Mouse (Mus musculus): ENCODE data around the gene Rhpn2. TPM values are rescaled to one million over a fixed set of nuclear protein-coding genes. Genes with fewer than 3 reads are reported as not detected.

Rhpn2 gene
- polyA plus RNA-seq, 1 experiment from 2014 or later = 29.2 TPM

DNA sequence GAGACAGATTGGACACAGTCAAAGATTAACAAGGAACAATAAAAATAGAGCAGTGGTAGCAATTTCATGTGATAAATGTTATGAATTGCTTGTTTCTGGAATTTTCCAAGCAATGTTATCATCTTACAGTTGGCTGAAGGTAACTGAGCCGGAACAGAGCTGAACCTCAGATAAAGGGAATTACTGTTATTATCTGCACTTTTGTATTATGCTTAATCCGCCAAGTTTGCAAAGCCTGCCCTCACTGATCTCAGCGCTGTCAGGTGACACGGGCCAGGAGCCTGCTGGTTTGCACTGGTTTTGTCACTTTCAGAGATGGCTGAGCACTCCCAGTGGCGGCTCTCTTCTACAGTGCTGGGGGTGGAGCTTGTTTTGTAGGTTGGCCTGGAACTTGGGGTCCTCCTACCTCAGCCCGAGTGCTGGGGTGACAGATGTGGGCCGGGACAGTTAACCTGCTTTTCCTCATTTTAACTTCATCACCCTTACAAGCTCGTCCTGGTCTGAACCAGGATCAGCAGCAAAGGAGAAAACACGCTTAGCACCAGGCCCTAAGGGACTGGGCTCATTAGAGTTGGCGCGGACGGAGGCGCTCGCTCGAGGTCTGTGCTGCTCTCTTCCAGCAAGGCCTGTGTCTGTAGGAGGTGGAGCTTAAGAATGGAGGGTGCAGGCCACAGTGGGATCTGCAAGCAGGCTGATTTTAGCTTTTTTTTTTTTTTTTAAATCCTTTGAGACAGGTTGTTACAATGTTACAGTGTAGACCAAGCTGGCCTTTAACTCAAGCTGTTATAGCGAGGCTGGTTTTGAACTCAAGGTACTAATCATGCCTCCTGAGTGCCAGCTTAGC, 39.4 kb downstream of the Rhpn2 start:
- 0 out of 2 replicates have a peak, but pooled peaks cover 3% of the 10 kb centered on the region for H3K36me3 ChIP-seq
- H3K4me2 ChIP-seq = no peak overlapping the region
- no peaks in the 10 kb centered on the region for H3K9me3 ChIP-seq
- no peak overlapping the region for H3K4me3 ChIP-seq (replicated peaks)
- H3K9ac ChIP-seq = no peak overlapping the region
- 51% methylated on average over 16 of the region's 16 CpGs for WGBS
- no peaks in the 10 kb centered on the region for H3K27me3 ChIP-seq (replicated peaks)
- peak overlapping the region; percentile 77 for H3K27ac ChIP-seq
- peaks cover 8% of the 10 kb centered on the region for H3K4me1 ChIP-seq
- ATAC-seq (ENCODE audit: insufficient read depth, low FRiP score, low read depth) = peak; percentile 78

- WGBS = 79% methylated on average over 7 of the region's 7 CpGs
- peak overlapping the region; percentile 77; the same call in 1 of the 2 replicates for H3K27ac ChIP-seq
- H3K4me1 ChIP-seq = peaks cover 8% of the 10 kb centered on the region
- no peak overlapping the region for H3K4me3 ChIP-seq (replicated peaks)
- H3K4me2 ChIP-seq = no peak overlapping the region
- H3K9me3 ChIP-seq = no peaks in the 10 kb centered on the region
- H3K27me3 ChIP-seq (replicated peaks) = no peaks in the 10 kb centered on the region
- ATAC-seq (ENCODE audit: insufficient read depth, low FRiP score, low read depth) = no peak
- H3K36me3 ChIP-seq = 0 out of 2 replicates have a peak, but pooled peaks cover 3% of the 10 kb centered on the region
- no peak overlapping the region for H3K9ac ChIP-seq
Observed at GRCm38 (mm10) chr7:35374265-35374664, 40.3 kb downstream of the Rhpn2 start.

- no peak overlapping the region for H3K4me2 ChIP-seq
- no peak for ATAC-seq (ENCODE audit: insufficient read depth, low FRiP score, low read depth)
- no peaks in the 10 kb centered on the region for H3K27me3 ChIP-seq (replicated peaks)
- H3K36me3 ChIP-seq = 0 out of 2 replicates have a peak, but pooled peaks cover 3% of the 10 kb centered on the region
- H3K9me3 ChIP-seq = no peaks in the 10 kb centered on the region
- H3K4me3 ChIP-seq (replicated peaks) = no peak overlapping the region
- peaks cover 8% of the 10 kb centered on the region; the same call in 1 of the 2 replicates for H3K4me1 ChIP-seq
- H3K27ac ChIP-seq = no peak overlapping the region
- H3K9ac ChIP-seq = no peak overlapping the region
- 71% methylated on average over 9 of the region's 9 CpGs for WGBS
Observed at GRCm38 (mm10) chr7:35376623-35377022, 42.7 kb downstream of the Rhpn2 start.

GRCm38 (mm10) chr7:35379492-35380119, 45.6 kb downstream of the Rhpn2 start:
- no peaks in the 10 kb centered on the region for H3K9me3 ChIP-seq
- 33% methylated on average over 16 of the region's 16 CpGs for WGBS
- no peak overlapping the region for H3K9ac ChIP-seq
- H3K27ac ChIP-seq = no peak overlapping the region
- no peaks in the 10 kb centered on the region for H3K27me3 ChIP-seq (replicated peaks)
- H3K4me1 ChIP-seq = no peaks in the 10 kb centered on the region
- no peak overlapping the region for H3K4me2 ChIP-seq
- ATAC-seq (ENCODE audit: insufficient read depth, low FRiP score, low read depth) = peak; percentile 32; the same call in 1 of the 2 replicates
- H3K4me3 ChIP-seq (replicated peaks) = no peak overlapping the region
- 0 out of 2 replicates have a peak, but pooled peaks cover 3% of the 10 kb centered on the region for H3K36me3 ChIP-seq

GRCm38 (mm10) chr7:35380351-35380750, 46.4 kb downstream of the Rhpn2 start:
- Histone ChIP-seq H3K4me2 (no peak overlapping the region), H3K27me3 (replicated peaks) (no peaks in the 10 kb centered on the region), H3K36me3 (0 out of 2 replicates have a peak, but pooled peaks cover 3% of the 10 kb centered on the region), H3K4me3 (replicated peaks) (no peak overlapping the region), H3K9ac (no peak overlapping the region), H3K9me3 (no peaks in the 10 kb centered on the region), H3K27ac (no peak overlapping the region), H3K4me1 (no peaks in the 10 kb centered on the region)
- ATAC-seq (ENCODE audit: insufficient read depth, low FRiP score, low read depth) = no peak
- WGBS = 87% methylated on average over 8 of the region's 8 CpGs

DNA sequence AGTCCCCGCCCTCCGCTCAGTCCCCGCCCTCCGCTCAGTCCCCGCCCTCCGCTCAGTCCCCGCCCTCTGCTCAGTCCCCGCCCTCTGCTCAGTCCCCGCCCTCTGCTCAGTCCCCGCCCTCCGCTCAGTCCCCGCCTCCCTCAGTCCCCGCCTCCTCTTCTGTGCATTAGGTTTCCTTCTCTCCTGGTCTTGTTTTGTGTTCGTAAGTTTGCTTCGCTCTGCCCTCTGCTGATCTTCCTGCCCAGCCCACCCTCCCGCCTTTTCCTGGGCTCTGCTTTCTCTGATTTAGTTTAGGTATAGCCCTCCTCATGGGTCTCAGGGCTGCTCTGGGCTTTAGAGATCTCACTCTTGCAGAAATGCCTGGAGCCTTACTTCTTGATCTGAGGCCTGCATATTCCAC, 47.9 kb downstream of the Rhpn2 start:
- no peak for ATAC-seq (ENCODE audit: insufficient read depth, low FRiP score, low read depth)
- H3K9ac ChIP-seq = no peak overlapping the region
- H3K27ac ChIP-seq = no peak overlapping the region
- no peaks in the 10 kb centered on the region for H3K27me3 ChIP-seq (replicated peaks)
- 51% methylated on average over 15 of the region's 16 CpGs for WGBS
- H3K4me1 ChIP-seq = no peaks in the 10 kb centered on the region
- no peaks in the 10 kb centered on the region for H3K9me3 ChIP-seq
- H3K4me3 ChIP-seq (replicated peaks) = no peak overlapping the region
- 0 out of 2 replicates have a peak, but pooled peaks cover 3% of the 10 kb centered on the region for H3K36me3 ChIP-seq
- H3K4me2 ChIP-seq = no peak overlapping the region

GRCm38 (mm10) chr7:35382706-35383353, 48.9 kb downstream of the Rhpn2 start:
- WGBS = 38% methylated on average over 2 of the region's 2 CpGs
- peak; percentile 73 for ATAC-seq (ENCODE audit: insufficient read depth, low FRiP score, low read depth)
- H3K9me3 ChIP-seq = no peaks in the 10 kb centered on the region
- no peak overlapping the region for H3K27ac ChIP-seq
- no peaks in the 10 kb centered on the region for H3K27me3 ChIP-seq (replicated peaks)
- no peaks in the 10 kb centered on the region for H3K4me1 ChIP-seq
- no peak overlapping the region for H3K4me3 ChIP-seq (replicated peaks)
- H3K36me3 ChIP-seq = no peaks in the 10 kb centered on the region
- H3K9ac ChIP-seq = no peak overlapping the region
- no peak overlapping the region for H3K4me2 ChIP-seq

GRCm38 (mm10) chr7:35386525-35386952, 52.6 kb downstream of the Rhpn2 start:
- 61% methylated on average over 6 of the region's 6 CpGs for WGBS
- Histone ChIP-seq H3K27ac (no peak overlapping the region), H3K9ac (no peak overlapping the region), H3K4me3 (replicated peaks) (no peak overlapping the region), H3K36me3 (no peaks in the 10 kb centered on the region), H3K4me2 (no peak overlapping the region), H3K4me1 (no peaks in the 10 kb centered on the region), H3K27me3 (replicated peaks) (no peaks in the 10 kb centered on the region), H3K9me3 (no peaks in the 10 kb centered on the region)
- peak; percentile 47 for ATAC-seq (ENCODE audit: insufficient read depth, low FRiP score, low read depth)

DNA sequence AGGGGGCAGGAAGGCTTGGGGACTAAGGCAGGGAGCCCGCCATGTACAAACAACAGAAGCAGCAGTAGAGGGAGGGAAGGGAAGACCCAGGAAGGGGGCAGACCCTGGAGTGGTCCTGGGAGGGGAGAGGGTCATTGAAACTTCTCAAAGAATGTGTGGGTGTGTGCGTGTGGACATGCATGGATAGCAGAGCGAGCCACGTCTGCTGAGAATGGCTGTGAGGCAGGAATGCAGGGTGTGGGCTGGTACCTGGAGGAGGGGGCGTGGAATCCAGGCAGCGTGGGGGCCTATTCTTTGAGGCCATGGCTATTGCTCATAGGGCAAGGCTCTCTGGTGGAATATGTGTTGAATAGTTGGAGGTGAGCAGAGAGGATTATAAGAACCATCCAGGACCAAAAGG, 54.7 kb downstream of the Rhpn2 start:
- Histone ChIP-seq H3K9ac (no peak overlapping the region), H3K9me3 (no peaks in the 10 kb centered on the region), H3K4me2 (no peak overlapping the region), H3K36me3 (no peaks in the 10 kb centered on the region), H3K4me3 (replicated peaks) (no peak overlapping the region), H3K4me1 (no peaks in the 10 kb centered on the region), H3K27ac (no peak overlapping the region), H3K27me3 (replicated peaks) (no peaks in the 10 kb centered on the region)
- no peak for ATAC-seq (ENCODE audit: insufficient read depth, low FRiP score, low read depth)
- WGBS = 49% methylated on average over 6 of the region's 6 CpGs

GRCm38 (mm10) chr7:35392935-35393334, 59.0 kb downstream of the Rhpn2 start:
- no peaks in the 10 kb centered on the region for H3K9me3 ChIP-seq
- 56% methylated on average over 5 of the region's 5 CpGs for WGBS
- ATAC-seq (ENCODE audit: insufficient read depth, low FRiP score, low read depth) = no peak
- no peaks in the 10 kb centered on the region for H3K36me3 ChIP-seq
- peaks cover 14% of the 10 kb centered on the region for H3K4me1 ChIP-seq
- no peak overlapping the region for H3K9ac ChIP-seq
- no peak overlapping the region for H3K4me2 ChIP-seq
- no peaks in the 10 kb centered on the region for H3K27me3 ChIP-seq (replicated peaks)
- H3K27ac ChIP-seq = no peak overlapping the region
- no peak overlapping the region for H3K4me3 ChIP-seq (replicated peaks)

GRCm38 (mm10) chr7:35395734-35396456, 61.9 kb downstream of the Rhpn2 start:
- WGBS = 11% methylated on average over 17 of the region's 17 CpGs
- Histone ChIP-seq H3K9me3 (no peaks in the 10 kb centered on the region), H3K4me1 (peaks cover 16% of the 10 kb centered on the region), H3K27ac (peak overlapping the region; percentile 12; the same call in 1 of the 2 replicates), H3K4me2 (peak overlapping the region; percentile 85), H3K27me3 (replicated peaks) (no peaks in the 10 kb centered on the region), H3K36me3 (no peaks in the 10 kb centered on the region; the same call in 1 of the 2 replicates), H3K4me3 (replicated peaks) (peak overlapping the region; percentile 71), H3K9ac (peak overlapping the region; percentile 69; the same call in 1 of the 2 replicates)
- ATAC-seq (ENCODE audit: insufficient read depth, low FRiP score, low read depth) = peak; percentile 12; the same call in 1 of the 2 replicates

Data from stomach, embryonic 15.5 days (tissue).